Mouse (Mus musculus): ENCODE results near the gene Il12rb2. TPM values are rescaled to one million over a fixed set of nuclear protein-coding genes. Genes with fewer than 3 reads are reported as not detected.
A peak's percentile ranks its signal among the peaks of the same experiment; 100 is the strongest.

The Il12rb2 gene
- polyA plus RNA-seq, 1 experiment from 2014 or later = not detected

- no peak overlapping the region for H3K4me3 ChIP-seq (replicated peaks; ENCODE audit: low read length)
- DNase-seq (ENCODE audit: low spot score) (no peak), ATAC-seq (ENCODE audit: low FRiP score) (peak; percentile 11; the same call in 1 of the 2 replicates)
- no peaks in the 10 kb centered on the region for H3K9me3 ChIP-seq (ENCODE audit: control insufficient read depth, low read length)
- H3K36me3 ChIP-seq (replicated peaks; ENCODE audit: control insufficient read depth, insufficient read depth) = no peaks in the 10 kb centered on the region
- 94% methylated on average over 3 of the region's 3 CpGs for WGBS
- no peaks in the 10 kb centered on the region for H3K4me1 ChIP-seq (replicated peaks; ENCODE audit: control insufficient read depth, insufficient read depth, low read length)
- H3K27ac ChIP-seq = no peak overlapping the region
- H3K27me3 ChIP-seq (ENCODE audit: control insufficient read depth, insufficient read depth, low read length) = no peaks in the 10 kb centered on the region
- no peak overlapping the region for H3K4me2 ChIP-seq (replicated peaks)
- no peak overlapping the region for H3K9ac ChIP-seq
Observed at GRCm38 (mm10) chr6:67301230-67301629, 74.8 kb downstream of the Il12rb2 start.

- H3K4me3 ChIP-seq (replicated peaks; ENCODE audit: low read length) = no peak overlapping the region
- H3K36me3 ChIP-seq (replicated peaks; ENCODE audit: control insufficient read depth, insufficient read depth) = no peaks in the 10 kb centered on the region
- WGBS = 52% methylated on average over 6 of the region's 6 CpGs
- ATAC-seq (ENCODE audit: low FRiP score) (no peak), DNase-seq (ENCODE audit: low spot score) (no peak)
- no peaks in the 10 kb centered on the region for H3K4me1 ChIP-seq (replicated peaks; ENCODE audit: control insufficient read depth, insufficient read depth, low read length)
- H3K27ac ChIP-seq = no peak overlapping the region
- H3K9me3 ChIP-seq (ENCODE audit: control insufficient read depth, low read length) = no peaks in the 10 kb centered on the region
- no peak overlapping the region for H3K4me2 ChIP-seq (replicated peaks)
- H3K27me3 ChIP-seq (ENCODE audit: control insufficient read depth, insufficient read depth, low read length) = no peaks in the 10 kb centered on the region
- H3K9ac ChIP-seq = no peak overlapping the region
Observed at GRCm38 (mm10) chr6:67300710-67301163, 75.3 kb downstream of the Il12rb2 start.

DNA sequence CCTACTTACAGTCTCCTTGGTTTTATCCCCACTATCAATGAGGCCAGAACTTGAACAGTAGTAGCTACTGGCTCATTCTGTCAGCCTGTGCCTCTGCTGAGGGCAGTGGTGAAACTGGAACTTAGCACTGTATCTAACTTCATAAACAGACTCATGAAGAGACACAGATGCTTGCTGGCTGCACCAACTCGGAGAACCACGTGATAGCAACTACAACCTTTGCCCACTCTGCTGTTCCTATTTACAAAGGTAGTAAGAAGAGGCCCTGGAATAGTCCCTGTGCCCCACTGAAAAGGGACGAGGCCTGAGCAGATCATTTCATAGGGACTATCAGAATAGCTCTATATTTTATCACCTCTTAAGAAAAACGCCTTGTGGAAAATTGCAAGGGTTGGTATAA is 75.7 kb downstream of the Il12rb2 start:
- H3K4me3 ChIP-seq (replicated peaks; ENCODE audit: low read length) = no peak overlapping the region
- ATAC-seq (ENCODE audit: low FRiP score) (no peak), DNase-seq (ENCODE audit: low spot score) (no peak)
- no peaks in the 10 kb centered on the region for H3K36me3 ChIP-seq (replicated peaks; ENCODE audit: control insufficient read depth, insufficient read depth)
- H3K4me1 ChIP-seq (replicated peaks; ENCODE audit: control insufficient read depth, insufficient read depth, low read length) = no peaks in the 10 kb centered on the region
- no peak overlapping the region for H3K27ac ChIP-seq
- H3K9me3 ChIP-seq (ENCODE audit: control insufficient read depth, low read length) = no peaks in the 10 kb centered on the region
- WGBS = 85% methylated on average over 4 of the region's 4 CpGs
- no peak overlapping the region for H3K9ac ChIP-seq
- H3K27me3 ChIP-seq (ENCODE audit: control insufficient read depth, insufficient read depth, low read length) = no peaks in the 10 kb centered on the region
- H3K4me2 ChIP-seq (replicated peaks) = no peak overlapping the region

GRCm38 (mm10) chr6:67298742-67299141 is 77.2 kb downstream of the Il12rb2 start:
- 55% methylated on average over 5 of the region's 5 CpGs for WGBS
- H3K27me3 ChIP-seq (ENCODE audit: control insufficient read depth, insufficient read depth, low read length) = no peaks in the 10 kb centered on the region
- ATAC-seq (ENCODE audit: low FRiP score) = no peak

DNA sequence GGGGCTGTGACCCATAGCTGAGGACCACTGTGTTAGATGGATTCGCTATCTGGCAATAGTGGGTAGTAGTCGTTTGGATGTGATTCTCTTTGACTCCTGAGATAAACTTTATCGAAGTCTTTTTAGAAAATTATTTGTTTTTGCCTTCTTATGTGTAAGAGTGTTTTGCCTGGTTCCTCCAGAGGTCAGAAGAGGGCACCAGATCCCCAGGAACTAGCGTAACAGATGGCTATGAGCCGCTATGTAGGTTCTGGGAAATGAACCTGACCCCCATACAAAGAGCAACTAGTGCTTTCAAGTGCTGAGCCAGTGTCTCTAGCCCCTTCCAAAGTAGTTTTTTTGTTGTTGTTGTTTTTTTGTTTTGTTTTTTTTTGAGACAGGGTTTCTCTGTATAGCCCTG is 79.9 kb downstream of the Il12rb2 start:
- ATAC-seq (ENCODE audit: low FRiP score) (no peak), DNase-seq (ENCODE audit: low spot score) (no peak)
- Histone ChIP-seq H3K4me3 (replicated peaks; ENCODE audit: low read length) (no peak overlapping the region), H3K36me3 (replicated peaks; ENCODE audit: control insufficient read depth, insufficient read depth) (no peaks in the 10 kb centered on the region), H3K4me2 (replicated peaks) (no peak overlapping the region), H3K4me1 (replicated peaks; ENCODE audit: control insufficient read depth, insufficient read depth, low read length) (no peaks in the 10 kb centered on the region), H3K9me3 (ENCODE audit: control insufficient read depth, low read length) (no peaks in the 10 kb centered on the region), H3K9ac (no peak overlapping the region), H3K27me3 (ENCODE audit: control insufficient read depth, insufficient read depth, low read length) (no peaks in the 10 kb centered on the region), H3K27ac (no peak overlapping the region)
- WGBS = 62% methylated on average over 5 of the region's 5 CpGs

More at GRCm38 (mm10) chr6:67298742-67299141, 77.2 kb downstream of the Il12rb2 start:
- Histone ChIP-seq H3K4me1 (replicated peaks; ENCODE audit: control insufficient read depth, insufficient read depth, low read length) (no peaks in the 10 kb centered on the region), H3K27ac (no peak overlapping the region), H3K4me3 (replicated peaks; ENCODE audit: low read length) (no peak overlapping the region), H3K36me3 (replicated peaks; ENCODE audit: control insufficient read depth, insufficient read depth) (no peaks in the 10 kb centered on the region), H3K9ac (no peak overlapping the region), H3K9me3 (ENCODE audit: control insufficient read depth, low read length) (no peaks in the 10 kb centered on the region), H3K4me2 (replicated peaks) (no peak overlapping the region)
- no peak for DNase-seq (ENCODE audit: low spot score)

- Histone ChIP-seq H3K9me3 (ENCODE audit: control insufficient read depth, low read length) (no peaks in the 10 kb centered on the region), H3K4me3 (replicated peaks; ENCODE audit: low read length) (no peak overlapping the region), H3K9ac (no peak overlapping the region), H3K27ac (no peak overlapping the region), H3K36me3 (replicated peaks; ENCODE audit: control insufficient read depth, insufficient read depth) (peaks cover 20% of the 10 kb centered on the region; the same call in 1 of the 2 replicates), H3K27me3 (ENCODE audit: control insufficient read depth, insufficient read depth, low read length) (no peaks in the 10 kb centered on the region), H3K4me2 (replicated peaks) (no peak overlapping the region), H3K4me1 (replicated peaks; ENCODE audit: control insufficient read depth, insufficient read depth, low read length) (no peaks in the 10 kb centered on the region)
- 86% methylated on average over 5 of the region's 5 CpGs for WGBS
- ATAC-seq (ENCODE audit: low FRiP score) (no peak), DNase-seq (ENCODE audit: low spot score) (no peak)
Observed at GRCm38 (mm10) chr6:67292042-67292623, 83.9 kb downstream of the Il12rb2 start.

GRCm38 (mm10) chr6:67282897-67283296 is 93.1 kb downstream of the Il12rb2 start:
- Histone ChIP-seq H3K4me2 (replicated peaks) (no peak overlapping the region), H3K4me1 (replicated peaks; ENCODE audit: control insufficient read depth, insufficient read depth, low read length) (no peaks in the 10 kb centered on the region), H3K27me3 (ENCODE audit: control insufficient read depth, insufficient read depth, low read length) (no peaks in the 10 kb centered on the region), H3K36me3 (replicated peaks; ENCODE audit: control insufficient read depth, insufficient read depth) (peaks cover 70% of the 10 kb centered on the region), H3K4me3 (replicated peaks; ENCODE audit: low read length) (no peak overlapping the region), H3K27ac (no peak overlapping the region), H3K9ac (no peak overlapping the region), H3K9me3 (ENCODE audit: control insufficient read depth, low read length) (no peaks in the 10 kb centered on the region)
- ATAC-seq (ENCODE audit: low FRiP score) (no peak), DNase-seq (ENCODE audit: low spot score) (no peak)
- WGBS = 95% methylated on average over 1 of the region's 1 CpGs

DNA sequence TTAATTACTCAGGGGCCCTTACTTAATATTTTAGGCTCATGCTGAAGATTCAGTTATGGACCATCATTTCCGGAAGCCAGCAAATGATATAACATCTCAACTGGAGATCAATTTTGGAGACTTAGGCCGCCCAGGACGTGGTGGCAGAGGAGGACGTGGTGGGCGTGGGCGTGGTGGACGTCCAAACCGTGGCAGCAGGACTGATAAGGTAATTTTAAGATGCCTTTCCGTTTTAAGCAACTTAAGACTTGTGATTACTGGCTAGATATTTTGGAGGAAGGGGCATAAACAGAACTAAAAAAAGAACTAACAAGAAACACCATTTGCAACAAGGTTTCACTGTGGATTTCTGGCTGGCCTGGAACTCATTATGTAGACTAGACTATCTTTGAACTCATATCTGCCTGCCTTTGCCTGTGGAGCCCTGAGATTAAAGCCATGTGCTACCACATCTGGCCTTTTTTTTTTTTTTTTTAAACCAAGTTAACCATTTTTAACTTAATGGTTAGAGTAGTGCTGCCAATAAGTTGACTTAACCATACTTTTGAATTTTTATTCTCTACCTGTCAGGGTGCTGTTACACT is 94.3 kb downstream of the Il12rb2 start:
- Histone ChIP-seq H3K4me2 (replicated peaks) (no peak overlapping the region), H3K4me1 (replicated peaks; ENCODE audit: control insufficient read depth, insufficient read depth, low read length) (no peaks in the 10 kb centered on the region), H3K9me3 (ENCODE audit: control insufficient read depth, low read length) (no peaks in the 10 kb centered on the region), H3K9ac (no peak overlapping the region), H3K27me3 (ENCODE audit: control insufficient read depth, insufficient read depth, low read length) (no peaks in the 10 kb centered on the region), H3K27ac (no peak overlapping the region), H3K4me3 (replicated peaks; ENCODE audit: low read length) (no peak overlapping the region), H3K36me3 (replicated peaks; ENCODE audit: control insufficient read depth, insufficient read depth) (peaks cover 73% of the 10 kb centered on the region)
- ATAC-seq (ENCODE audit: low FRiP score) = no peak
- DNase-seq (ENCODE audit: low spot score) = no peak
- WGBS = 96% methylated on average over 9 of the region's 9 CpGs

GRCm38 (mm10) chr6:67277944-67278343 is 98.0 kb downstream of the Il12rb2 start:
- no peaks in the 10 kb centered on the region for H3K9me3 ChIP-seq (ENCODE audit: control insufficient read depth, low read length)
- DNase-seq (ENCODE audit: low spot score) = no peak
- ATAC-seq (ENCODE audit: low FRiP score) = no peak
- no peak overlapping the region for H3K9ac ChIP-seq
- H3K36me3 ChIP-seq (replicated peaks; ENCODE audit: control insufficient read depth, insufficient read depth) = peaks cover 72% of the 10 kb centered on the region
- H3K4me3 ChIP-seq (replicated peaks; ENCODE audit: low read length) = no peak overlapping the region
- H3K27ac ChIP-seq = no peak overlapping the region
- H3K27me3 ChIP-seq (ENCODE audit: control insufficient read depth, insufficient read depth, low read length) = no peaks in the 10 kb centered on the region
- WGBS = 84% methylated on average over 5 of the region's 5 CpGs
- H3K4me2 ChIP-seq (replicated peaks) = no peak overlapping the region
- no peaks in the 10 kb centered on the region for H3K4me1 ChIP-seq (replicated peaks; ENCODE audit: control insufficient read depth, insufficient read depth, low read length)

All from hindbrain, embryonic 14.5 days (tissue).